Mouse (Mus musculus): ENCODE measurements at regions not wholly inside any gene's neighbourhood (a gene's known extent, or its start where the extent isn't known, plus 50 kb on each side); places are given as distances from the start of the nearest gene placed in this dataset.

DNA sequence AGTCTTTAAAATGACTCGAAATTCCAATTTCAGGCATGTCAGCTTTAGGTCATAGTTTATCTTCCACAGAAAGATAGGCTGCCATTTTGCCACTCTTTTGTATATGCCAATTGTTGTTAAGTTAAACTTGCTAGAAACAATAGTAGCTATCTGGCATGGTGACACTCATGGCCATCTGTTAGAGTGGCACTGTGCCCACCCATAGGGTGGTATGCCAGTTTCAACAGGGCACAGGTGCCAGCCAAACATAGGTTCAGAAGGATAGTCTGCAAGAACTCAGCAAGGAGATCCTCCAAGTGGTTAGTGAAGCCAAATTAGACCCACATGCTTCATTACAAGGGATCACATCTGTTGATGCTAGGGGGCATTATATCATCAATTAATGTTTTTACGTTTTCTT lies 135.8 kb upstream of the Gm6812 start:
- DNase-seq = peak; percentile 10 to 68

DNA sequence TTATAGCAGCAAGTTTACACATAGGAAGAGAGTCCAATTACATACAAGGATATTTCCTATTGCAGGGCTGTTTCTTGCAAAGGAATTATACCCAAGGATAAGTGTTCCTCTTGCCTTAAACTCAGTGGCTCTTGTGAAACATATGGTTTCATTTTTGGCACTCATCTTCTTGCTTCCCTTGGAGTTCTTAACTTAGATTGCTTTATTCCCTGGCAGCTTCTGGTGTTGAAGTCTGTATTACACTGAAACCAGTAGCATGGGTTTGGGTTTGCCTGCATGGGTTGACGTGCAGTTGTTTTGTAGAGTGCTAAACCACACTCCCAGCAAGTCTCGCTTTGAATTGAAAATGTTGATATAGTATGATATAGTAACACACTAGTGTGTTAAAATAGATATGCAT lies 116.3 kb upstream of the Gm6812 start:
- DNase-seq = no peak

DNA sequence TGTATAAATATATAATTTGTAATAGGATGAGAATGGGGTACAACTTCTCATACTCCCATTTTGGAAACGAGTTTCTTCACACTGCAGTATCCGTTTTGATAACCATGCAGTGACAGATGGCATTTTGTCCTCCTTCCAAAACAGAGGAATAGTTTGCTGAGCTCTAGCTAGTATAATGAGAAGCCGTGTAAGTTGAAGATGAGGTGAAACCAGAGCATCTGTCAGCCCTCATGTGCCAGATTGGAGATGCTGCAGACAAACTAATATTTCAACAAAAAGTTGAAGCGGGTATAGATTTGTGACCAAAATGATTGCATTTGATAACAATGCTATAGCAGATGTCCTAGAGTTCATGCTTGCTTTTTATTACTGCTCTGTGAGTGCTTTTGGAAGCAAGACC lies 115.1 kb upstream of the Gm6812 start:
- DNase-seq = peak in 1 of 2 experiments; percentile 5
